Comparison of ENCODE assay signal across 8 mouse cellular contexts in genomic region chr9:53669680-53670219, GRCm38 (mm10). TPM values are rescaled to one million over a fixed set of nuclear protein-coding genes. Genes with fewer than 3 reads are reported as not detected.
A peak's percentile ranks its signal among the peaks of the same experiment; 100 is the strongest.
DNase-seq lines count a peak whose midpoint lies in the region; ATAC-seq and TF ChIP-seq lines count a peak whose summit lies in the region.

Gene Cul5, minus strand, starts transcription at chr9:53670014.

- H3K36me3 ChIP-seq in limb, embryonic 13.5 days: no peaks in the 10 kb centered on the region
- no peaks in the 10 kb centered on the region for H3K36me3 ChIP-seq in midbrain, embryonic 16.5 days (ENCODE audit: control insufficient read depth, insufficient read depth, low read length)
- no peaks in the 10 kb centered on the region for H3K36me3 ChIP-seq in stomach, postnatal 0 days (ENCODE audit: control insufficient read depth, insufficient read depth, low read length)

- H3K27ac ChIP-seq in cortical plate, adult 2 months (ENCODE audit: insufficient read depth, low read length): no peak within 1 kb of the TSS
- H3K27ac ChIP-seq in limb, embryonic 13.5 days: no peak within 1 kb of the TSS
- H3K27ac ChIP-seq in midbrain, embryonic 16.5 days (ENCODE audit: low read length): no peak within 1 kb of the TSS
- no peak within 1 kb of the TSS for H3K27ac ChIP-seq in stomach, postnatal 0 days (replicated peaks)

- peaks cover 2% of the 10 kb centered on the region for H3K4me1 ChIP-seq in cortical plate, adult 2 months (ENCODE audit: control insufficient read depth, insufficient read depth, low read length)
- H3K4me1 ChIP-seq in limb, embryonic 13.5 days: peaks cover 16% of the 10 kb centered on the region
- H3K4me1 ChIP-seq in midbrain, embryonic 16.5 days (ENCODE audit: control insufficient read depth, insufficient read depth, low read length): peaks cover 21% of the 10 kb centered on the region
- H3K4me1 ChIP-seq in stomach, postnatal 0 days (replicated peaks; ENCODE audit: control insufficient read depth, insufficient read depth): no peaks in the 10 kb centered on the region

- ATAC-seq in limb, embryonic 13.5 days (ENCODE audit: low FRiP score, low read depth): no peak
- ATAC-seq in midbrain, embryonic 16.5 days: no peak
- ATAC-seq in stomach, postnatal 0 days (ENCODE audit: low FRiP score, low TSS enrichment): no peak

- H3K9ac ChIP-seq in limb, embryonic 13.5 days: no peak within 1 kb of the TSS
- H3K9ac ChIP-seq in midbrain, embryonic 16.5 days (ENCODE audit: low read depth, low read length): no peak within 1 kb of the TSS
- H3K9ac ChIP-seq in stomach, postnatal 0 days (ENCODE audit: low read length): no peak within 1 kb of the TSS

- TF ChIP-seq CTCF in cortical plate, adult 2 months (IDR thresholded peaks at IDR 0.05; ENCODE audit: extremely low read depth, insufficient read depth, low read length): no peak
- peak; percentile 40 for TF ChIP-seq CTCF in stomach, postnatal 0 days (IDR thresholded peaks at IDR 0.05; ENCODE audit: low read depth)

- no peaks in the 10 kb centered on the region for H3K27me3 ChIP-seq in limb, embryonic 13.5 days
- H3K27me3 ChIP-seq in midbrain, embryonic 16.5 days (ENCODE audit: control insufficient read depth, insufficient read depth, low read depth, low read length): no peaks in the 10 kb centered on the region
- no peaks in the 10 kb centered on the region for H3K27me3 ChIP-seq in stomach, postnatal 0 days (ENCODE audit: control insufficient read depth, insufficient read depth, low read length)

- WGBS in limb, embryonic 13.5 days: 44% methylated on average over 5 of the region's 5 CpGs
- 53% methylated on average over 5 of the region's 5 CpGs for WGBS in midbrain, embryonic 16.5 days
- WGBS in stomach, postnatal 0 days: 58% methylated on average over 5 of the region's 5 CpGs

- TF ChIP-seq POLR2A in cortical plate, adult 2 months (IDR thresholded peaks at IDR 0.05; ENCODE audit: extremely low read depth, insufficient read depth, low read length): no peak

- peak; percentile 13 to 19 for DNase-seq in frontal cortex, postnatal 14 days (ENCODE audit: low spot score in 2 of 2)
- no peak for DNase-seq in frontal cortex, postnatal 25 days (ENCODE audit: low spot score in 2 of 2)
- DNase-seq in gastrocnemius, postnatal 4 days (ENCODE audit: low spot score in 2 of 2): peak in 1 of 2 experiments; percentile 15
- DNase-seq in kidney, adult 11 months: peak; percentile 40
- DNase-seq in stomach, postnatal 0 days (ENCODE audit: low spot score): peak; percentile 24

- TF ChIP-seq EP300 in stomach, postnatal 0 days (optimal IDR thresholded peaks at IDR 0.05): no peak

- no peak within 1 kb of the TSS for H3K4me3 ChIP-seq in cortical plate, adult 2 months (ENCODE audit: insufficient read depth, low read length)
- no peak within 1 kb of the TSS for H3K4me3 ChIP-seq in limb, embryonic 13.5 days
- no peak within 1 kb of the TSS for H3K4me3 ChIP-seq in midbrain, embryonic 16.5 days (ENCODE audit: low read depth, low read length)
- no peak within 1 kb of the TSS for H3K4me3 ChIP-seq in stomach, postnatal 0 days (ENCODE audit: low read depth, low read length)

- no peak within 1 kb of the TSS for H3K4me2 ChIP-seq in limb, embryonic 13.5 days (replicated peaks)
- no peak within 1 kb of the TSS for H3K4me2 ChIP-seq in midbrain, embryonic 16.5 days (ENCODE audit: low read length)
- no peak within 1 kb of the TSS for H3K4me2 ChIP-seq in stomach, postnatal 0 days (replicated peaks; ENCODE audit: low read depth)

- no peaks in the 10 kb centered on the region for H3K9me3 ChIP-seq in limb, embryonic 13.5 days
- H3K9me3 ChIP-seq in midbrain, embryonic 16.5 days (replicated peaks; ENCODE audit: control insufficient read depth, low read length, poor library complexity, severe bottlenecking): no peaks in the 10 kb centered on the region
- no peaks in the 10 kb centered on the region for H3K9me3 ChIP-seq in stomach, postnatal 0 days (ENCODE audit: control insufficient read depth, low read length)

RNA-seq across cellular contexts. Expression of gene Cul5, which starts in this region (rescaled TPM):
- 20.3 and 21.4 TPM in 2 replicates for polyA plus RNA-seq in cortical plate, adult 2 months (2012; rRNA removed)
- 10 to 100 TPM; 43.7 to 46.1 TPM for total RNA-seq in gastrocnemius, postnatal 4 days (2021)
- polyA plus RNA-seq in limb, embryonic 13.5 days (2015; fragmentation: Nextera tagmentation; extraction: Ambion mirVana): 35.6 and 35.9 TPM in 2 replicates
- 35.9 and 40.8 TPM in 2 replicates for polyA plus RNA-seq in midbrain, embryonic 16.5 days (2015; fragmentation: Nextera tagmentation; extraction: Ambion mirVana)
- 18.5 and 18.8 TPM in 2 replicates for polyA plus RNA-seq in stomach, postnatal 0 days (2015; fragmentation: Nextera tagmentation; extraction: Ambion mirVana)

Comparison
In these comparisons a context has a peak if more than half of its experiments do, and no peak if none do; other contexts are left out.
1. DNase-seq: peak in frontal cortex, postnatal 14 days (2 of 2), kidney, adult 11 months (single experiment) and stomach, postnatal 0 days (single experiment); none in frontal cortex, postnatal 25 days (0 of 2).